Mouse (Mus musculus): ENCODE data around the gene Wipi2. TPM values are rescaled to one million over a fixed set of nuclear protein-coding genes. Genes with fewer than 3 reads are reported as not detected.

The Wipi2 gene
- total and polyA plus RNA-seq, 3 experiments, result 38.6 to 74.7 (median 53.6) TPM

DNA sequence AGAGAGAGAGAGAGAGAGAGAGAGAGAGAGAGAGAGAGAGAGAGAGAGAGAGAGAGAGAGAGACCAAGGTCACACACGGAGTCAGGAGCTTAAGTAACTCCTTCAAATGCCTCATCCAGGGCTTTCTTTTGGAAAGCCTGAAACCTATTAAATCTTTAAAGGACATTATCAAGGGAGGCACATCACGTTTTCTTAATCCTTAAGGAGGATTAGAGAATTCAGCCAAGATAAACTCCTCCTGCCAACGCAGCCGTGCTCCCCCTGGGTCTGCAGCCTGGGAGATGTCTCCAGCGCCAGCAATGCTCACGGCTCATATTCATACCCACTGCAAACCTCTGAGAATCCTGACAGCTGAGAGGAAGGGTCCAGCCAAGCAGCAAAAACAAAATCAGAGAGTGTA is 61.4 kb downstream of the Wipi2 start:
- no peaks in the 10 kb centered on the region for H3K9me3 ChIP-seq (replicated peaks; ENCODE audit: insufficient read depth, low read length)
- H3K27ac ChIP-seq (ENCODE audit: control insufficient read depth, low read depth, low read length), result no peak overlapping the region
- H3K36me3 ChIP-seq (ENCODE audit: control insufficient read depth in 1 of 2, insufficient read depth in 2 of 2, low read length in 2 of 2), result no peaks in the 10 kb centered on the region
- TF ChIP-seq POLR2AphosphoS2 (IDR thresholded peaks at IDR 0.05; ENCODE audit: low read length) (no peak), MAFK (IDR thresholded peaks at IDR 0.05; ENCODE audit: borderline replicate concordance, low read depth, low read length) (no peak)
- H3K4me1 ChIP-seq (ENCODE audit: control insufficient read depth in 1 of 2, insufficient read depth in 2 of 2, low read length in 2 of 2), result no peaks in the 10 kb centered on the region
- no peak overlapping the region for H3K9ac ChIP-seq (ENCODE audit: control insufficient read depth, low read depth, low read length, poor library complexity, severe bottlenecking)
- no peaks in the 10 kb centered on the region for H3K79me2 ChIP-seq (ENCODE audit: control insufficient read depth, insufficient read depth, low read length, poor library complexity)
- no peak for DNase-seq (ENCODE audit: low read depth, low spot score)
- H3K27me3 ChIP-seq (ENCODE audit: control insufficient read depth in 1 of 2, insufficient read depth in 2 of 2, low read length in 2 of 2), result peaks cover 0 to 14% of the 10 kb centered on the region in 2 experiments; a peak in 2 of 4 replicates
- H3K4me3 ChIP-seq (ENCODE audit: control insufficient read depth in 1 of 2, insufficient read depth in 1 of 2, low read depth in 2 of 2, low read length in 2 of 2), result no peak overlapping the region

DNA sequence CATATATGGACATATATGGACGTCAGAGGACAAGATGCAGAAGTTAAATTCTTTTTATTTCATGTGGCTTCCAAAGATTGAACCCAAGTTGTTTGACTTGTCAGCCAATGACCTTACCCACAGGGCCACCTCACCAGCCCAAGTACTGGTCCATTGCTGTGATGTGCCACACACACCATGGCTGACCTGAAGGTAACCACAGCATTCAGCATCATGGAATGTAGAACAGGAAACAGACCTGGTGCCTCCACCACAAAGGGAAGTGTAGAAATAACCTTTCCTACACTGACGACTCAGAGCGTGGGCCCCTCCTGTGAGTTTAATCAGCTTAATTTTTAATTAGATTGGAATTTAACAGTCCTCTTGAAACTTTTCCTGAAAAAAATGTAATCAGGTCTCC is 62.8 kb downstream of the Wipi2 start:
- H3K9me3 ChIP-seq (replicated peaks; ENCODE audit: insufficient read depth, low read length), result no peaks in the 10 kb centered on the region
- no peak for DNase-seq (ENCODE audit: low read depth, low spot score)
- H3K27ac ChIP-seq (ENCODE audit: control insufficient read depth, low read depth, low read length), result no peak overlapping the region
- H3K79me2 ChIP-seq (ENCODE audit: control insufficient read depth, insufficient read depth, low read length, poor library complexity), result no peaks in the 10 kb centered on the region
- peaks cover 0 to 14% of the 10 kb centered on the region in 2 experiments; a peak in 2 of 4 replicates for H3K27me3 ChIP-seq (ENCODE audit: control insufficient read depth in 1 of 2, insufficient read depth in 2 of 2, low read length in 2 of 2)
- H3K4me1 ChIP-seq (ENCODE audit: control insufficient read depth in 1 of 2, insufficient read depth in 2 of 2, low read length in 2 of 2), result no peaks in the 10 kb centered on the region
- H3K9ac ChIP-seq (ENCODE audit: control insufficient read depth, low read depth, low read length, poor library complexity, severe bottlenecking), result no peak overlapping the region
- no peak overlapping the region for H3K4me3 ChIP-seq (ENCODE audit: control insufficient read depth in 1 of 2, insufficient read depth in 1 of 2, low read depth in 2 of 2, low read length in 2 of 2)
- no peaks in the 10 kb centered on the region for H3K36me3 ChIP-seq (ENCODE audit: control insufficient read depth in 1 of 2, insufficient read depth in 2 of 2, low read length in 2 of 2)
- TF ChIP-seq KAT2A (conservative IDR thresholded peaks at IDR 0.05; ENCODE audit: low read depth, low read length), result no peak
- TF ChIP-seq MXI1 (IDR thresholded peaks at IDR 0.05; ENCODE audit: low read depth, low read length), result no peak
- TF ChIP-seq POLR2A (IDR thresholded peaks at IDR 0.05; ENCODE audit: control insufficient read depth in 1 of 2, insufficient read depth in 1 of 2, low read depth in 1 of 2, low read length in 2 of 2, poor library complexity in 1 of 2), result no peak
- no peak for TF ChIP-seq JUND (IDR thresholded peaks at IDR 0.05; ENCODE audit: low read depth, low read length)
- TF ChIP-seq ZMIZ1 (IDR thresholded peaks at IDR 0.05; ENCODE audit: low read depth, low read length), result no peak
- TF ChIP-seq NELFE (IDR thresholded peaks at IDR 0.05; ENCODE audit: low read depth, low read length), result no peak

DNA sequence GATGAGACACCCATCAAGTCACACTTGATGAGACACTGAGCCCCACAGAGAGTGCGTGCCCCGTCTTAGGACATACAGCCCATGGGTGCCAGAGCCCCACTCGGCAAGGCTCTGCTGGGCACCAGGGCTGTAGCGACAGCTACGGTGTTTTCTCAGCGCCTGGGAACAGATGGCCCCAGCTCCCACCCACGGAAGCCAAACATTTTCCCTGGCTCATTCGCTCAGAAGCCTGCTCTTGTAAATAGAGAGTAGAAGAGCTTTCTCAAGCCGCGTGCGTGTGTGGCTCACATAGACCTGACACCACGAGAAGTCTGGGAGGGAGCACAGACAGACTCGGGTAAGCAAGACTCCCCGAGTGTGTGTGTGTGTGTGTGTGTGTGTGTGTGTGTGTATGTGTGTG is 64.8 kb downstream of the Wipi2 start, which contains the start of gene Slc29a4:
TSS of gene Slc29a4 (plus strand) at position 265 of the 400 bp plus-strand sequence.
- Histone ChIP-seq H3K9ac (ENCODE audit: control insufficient read depth, low read depth, low read length, poor library complexity, severe bottlenecking) (no peak within 1 kb of the TSS), H3K27me3 (ENCODE audit: control insufficient read depth in 1 of 2, insufficient read depth in 2 of 2, low read length in 2 of 2) (peaks cover 0 to 12% of the 10 kb centered on the region in 2 experiments; a peak in 2 of 4 replicates), H3K9me3 (replicated peaks; ENCODE audit: insufficient read depth, low read length) (no peaks in the 10 kb centered on the region), H3K36me3 (ENCODE audit: control insufficient read depth in 1 of 2, insufficient read depth in 2 of 2, low read length in 2 of 2) (no peaks in the 10 kb centered on the region), H3K27ac (ENCODE audit: control insufficient read depth, low read depth, low read length) (no peak within 1 kb of the TSS), H3K4me3 (ENCODE audit: control insufficient read depth in 1 of 2, insufficient read depth in 1 of 2, low read depth in 2 of 2, low read length in 2 of 2) (no peak within 1 kb of the TSS), H3K79me2 (ENCODE audit: control insufficient read depth, insufficient read depth, low read length, poor library complexity) (no peaks in the 10 kb centered on the region), H3K4me1 (ENCODE audit: control insufficient read depth in 1 of 2, insufficient read depth in 2 of 2, low read length in 2 of 2) (no peaks in the 10 kb centered on the region)
- DNase-seq (ENCODE audit: low read depth, low spot score), result no peak
- TF ChIP-seq ELF1 (IDR thresholded peaks at IDR 0.05; ENCODE audit: low read depth, low read length) (no peak), POLR2AphosphoS2 (IDR thresholded peaks at IDR 0.05; ENCODE audit: low read length) (no peak), MXI1 (IDR thresholded peaks at IDR 0.05; ENCODE audit: low read depth, low read length) (no peak), MAX (IDR thresholded peaks at IDR 0.05; ENCODE audit: low read length) (no peak), USF2 (IDR thresholded peaks at IDR 0.05; ENCODE audit: borderline replicate concordance in 1 of 2, insufficient read depth in 1 of 2, low read depth in 1 of 2, low read length in 2 of 2) (no peak), KAT2A (conservative IDR thresholded peaks at IDR 0.05; ENCODE audit: low read depth, low read length) (no peak), NRF1 (IDR thresholded peaks at IDR 0.05; ENCODE audit: insufficient read depth, low read depth, low read length, poor library complexity, severe bottlenecking) (no peak), CHD1 (IDR thresholded peaks at IDR 0.05; ENCODE audit: low read depth, low read length) (no peak), UBTF (IDR thresholded peaks at IDR 0.05; ENCODE audit: borderline replicate concordance, insufficient read depth, low read depth, low read length) (no peak), ZKSCAN1 (IDR thresholded peaks at IDR 0.05; ENCODE audit: low read depth, low read length) (no peak), POLR2A (IDR thresholded peaks at IDR 0.05; ENCODE audit: control insufficient read depth in 1 of 2, insufficient read depth in 1 of 2, low read depth in 1 of 2, low read length in 2 of 2, poor library complexity in 1 of 2) (no peak), EP300 (IDR thresholded peaks at IDR 0.05; ENCODE audit: low read depth in 1 of 2, low read length in 2 of 2) (no peak), RCOR1 (IDR thresholded peaks at IDR 0.05; ENCODE audit: low read depth, low read length) (no peak), MAZ (IDR thresholded peaks at IDR 0.05; ENCODE audit: low read depth, low read length) (no peak), GABPA (IDR thresholded peaks at IDR 0.05; ENCODE audit: low read depth, low read length) (no peak), ZNF384 (IDR thresholded peaks at IDR 0.05; ENCODE audit: low read depth, low read length) (no peak), TAL1 (IDR thresholded peaks at IDR 0.05; ENCODE audit: low read length) (no peak), SIN3A (IDR thresholded peaks at IDR 0.05; ENCODE audit: low read length) (no peak)

Data from MEL (cell line).